Mouse (Mus musculus): ENCODE measurements around the gene Csf3r.

The Csf3r gene

DNA sequence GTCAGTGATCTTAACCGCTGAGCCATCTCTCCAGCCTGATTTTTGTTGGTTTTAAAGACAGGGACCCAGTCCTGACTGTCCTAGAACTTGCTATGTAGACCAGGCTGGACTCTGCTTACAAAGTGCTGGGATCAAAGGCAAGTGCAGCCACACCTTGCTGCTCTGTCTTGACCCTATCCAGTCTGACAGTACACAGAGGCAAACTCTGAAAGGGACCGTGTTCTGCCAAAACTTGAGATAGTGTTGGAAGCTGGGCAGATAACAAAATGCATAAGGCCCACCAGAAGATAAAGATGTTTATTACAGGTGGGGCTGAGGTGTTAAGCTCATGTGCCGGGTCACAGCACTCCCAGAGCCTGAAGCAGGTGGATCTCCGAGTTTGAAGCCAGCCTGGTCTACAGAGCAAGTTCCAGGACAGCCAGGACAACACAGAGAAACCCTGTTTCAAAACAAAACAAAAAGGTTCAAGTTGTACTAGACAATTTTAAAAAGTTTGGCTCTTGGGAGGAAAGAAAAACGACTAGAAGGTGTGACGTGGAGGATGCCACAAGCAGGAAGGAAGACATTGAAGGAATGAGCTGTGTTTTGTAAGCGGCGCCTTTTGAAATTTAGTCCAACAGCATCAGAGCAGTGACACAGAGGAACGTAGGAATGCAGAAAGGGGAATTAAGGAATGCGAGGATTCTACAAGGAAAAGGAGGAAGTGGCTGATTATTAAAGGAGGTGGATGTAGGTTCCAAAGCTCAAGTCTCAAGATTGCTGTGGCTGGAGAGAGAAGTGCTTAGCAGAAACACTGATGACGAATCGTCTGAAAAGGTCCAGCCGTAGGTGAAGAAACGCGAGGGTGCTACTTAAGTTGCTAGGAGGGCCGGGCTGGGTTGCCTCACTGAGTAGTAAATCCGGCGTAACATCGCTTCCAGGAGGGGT, 33.1 kb downstream of the Csf3r start:
- in situ Hi-C loops (cut with MboI, MseI), result no loop called here

DNA sequence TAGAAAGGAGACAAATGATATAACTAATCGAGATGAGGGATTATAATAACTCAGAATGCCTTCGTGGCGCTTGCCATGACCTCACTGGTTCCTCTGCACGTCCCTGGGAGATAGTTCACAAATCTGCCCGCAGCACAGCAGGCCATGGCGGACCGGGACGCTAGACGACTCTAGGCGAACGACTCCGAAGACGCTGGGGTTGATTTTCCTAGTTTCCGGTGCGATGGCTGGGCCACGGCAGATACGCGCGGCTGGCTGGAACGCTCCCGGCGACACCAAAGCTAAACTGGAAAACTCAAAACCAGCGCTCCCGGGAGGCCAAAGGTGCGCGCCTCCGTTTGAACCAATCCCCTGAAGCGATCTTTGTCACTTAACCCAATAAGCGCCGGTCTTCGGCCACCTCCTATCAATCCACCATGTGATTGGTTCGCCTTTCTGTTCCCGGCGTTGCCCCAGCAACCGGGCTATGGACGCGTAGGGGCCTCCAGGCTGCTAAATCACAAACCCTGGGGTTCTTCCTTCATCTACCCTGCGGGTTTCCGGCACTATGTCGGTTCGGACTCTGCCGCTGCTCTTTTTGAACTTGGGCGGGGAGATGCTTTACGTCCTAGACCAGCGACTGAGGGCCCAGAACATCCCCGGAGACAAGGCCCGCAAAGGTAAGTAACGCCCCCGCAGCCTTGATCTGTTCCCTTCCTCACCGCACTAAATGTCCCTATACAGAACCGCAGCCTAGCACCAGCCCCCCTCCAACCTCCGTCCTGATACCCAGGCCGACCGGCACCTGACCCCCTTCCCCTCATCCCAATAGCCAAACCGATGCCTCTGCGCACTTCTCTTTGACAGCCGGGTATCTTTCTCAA, 34.0 kb downstream of the Csf3r start, which contains the start of gene Oscp1:
Gene Oscp1 (plus strand): TSS at position 432 of the 863 bp plus-strand sequence.
- in situ Hi-C loops (cut with MboI, MseI), result no loop called here

GRCm38 (mm10) chr4:126058997-126059362, 34.6 kb downstream of the Csf3r start:
- in situ Hi-C loops (cut with MboI, MseI), result no loop called here

DNA sequence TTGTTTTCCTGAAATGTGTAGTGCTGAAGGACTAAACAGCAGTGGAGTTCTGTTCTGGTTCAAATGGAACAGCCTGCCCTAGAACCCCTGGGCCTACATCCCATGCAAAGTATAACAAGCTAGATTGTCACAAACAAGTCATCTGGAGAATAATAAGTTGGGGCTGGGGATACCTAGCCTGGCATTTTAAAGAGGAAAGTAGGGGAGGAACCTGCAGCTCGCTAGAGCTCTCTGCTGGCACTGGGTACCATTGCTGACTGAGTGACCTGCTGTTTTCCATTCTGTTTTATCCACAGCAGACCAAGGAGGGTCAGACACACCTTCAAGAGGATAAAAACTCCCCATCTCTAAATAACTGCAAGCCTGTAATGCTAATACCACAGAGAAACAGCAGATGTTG, 38.5 kb downstream of the Csf3r start:
- in situ Hi-C loops (cut with MboI, MseI), result no loop called here

DNA sequence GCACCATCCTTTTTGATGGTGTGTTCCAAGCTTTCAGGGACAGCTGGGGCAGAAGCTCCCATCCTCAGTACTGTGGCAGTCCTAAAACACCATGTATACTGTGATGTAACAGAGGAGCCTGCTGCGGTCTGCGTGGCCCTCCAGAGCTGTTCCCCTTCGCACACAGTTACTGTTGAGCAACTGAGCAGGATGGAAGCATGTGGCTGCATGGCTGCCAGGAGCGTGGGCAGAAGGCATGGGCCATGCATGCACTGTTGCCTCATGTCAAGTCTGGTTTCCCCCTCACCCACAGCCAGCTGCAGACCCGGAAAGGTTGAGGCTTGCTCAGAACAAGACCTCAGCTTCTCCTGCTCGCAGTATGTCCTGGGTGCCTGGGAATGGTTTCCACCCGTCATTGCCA, 40.9 kb downstream of the Csf3r start:
- in situ Hi-C loops (cut with MboI, MseI), result no loop called here

- in situ Hi-C loops (cut with MboI, MseI), result no loop called here
Observed at GRCm38 (mm10) chr4:126067401-126068077, 43.2 kb downstream of the Csf3r start.

DNA sequence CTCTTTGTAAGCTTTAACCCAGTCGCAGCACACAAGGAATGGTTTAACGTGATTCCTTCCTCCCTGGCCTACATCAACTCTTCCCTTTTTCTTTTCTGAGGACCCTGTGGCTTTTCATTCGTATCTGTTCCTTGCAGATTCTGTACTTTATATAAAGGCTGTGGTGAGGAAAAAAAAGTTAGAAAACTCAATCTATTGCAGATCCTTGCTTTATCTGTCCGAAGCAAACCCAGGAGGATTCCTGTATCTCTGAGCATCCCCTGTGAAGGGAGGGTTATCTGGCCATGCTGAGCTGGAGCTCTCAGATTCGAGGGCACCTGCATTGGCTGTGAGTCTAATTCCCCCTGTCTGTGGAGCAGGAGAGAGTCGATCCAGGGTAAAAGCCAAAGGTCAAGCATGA, 44.5 kb downstream of the Csf3r start:
- in situ Hi-C loops (cut with MboI, MseI), result no loop called here

DNA sequence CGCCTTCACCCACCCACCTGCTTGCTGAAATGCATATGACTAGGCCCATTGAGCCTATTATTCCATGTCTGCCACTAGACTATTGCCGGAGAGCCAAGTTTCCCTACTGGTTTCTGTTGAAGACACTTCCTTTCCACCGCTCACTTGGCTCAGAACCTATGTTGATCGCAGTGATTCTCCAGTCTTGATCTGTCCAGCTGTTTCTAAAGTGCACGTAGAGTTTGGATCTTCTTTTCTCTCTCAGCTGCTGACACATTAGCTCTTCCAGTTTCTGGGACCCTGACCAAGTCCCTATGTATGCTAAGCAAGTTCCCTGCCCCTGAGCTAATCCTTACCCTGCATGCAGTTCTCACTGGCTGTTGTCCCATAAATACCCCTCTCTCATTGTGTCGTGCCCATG, 53.5 kb downstream of the Csf3r start:
- in situ Hi-C loops (cut with MboI, MseI), result no loop called here

GRCm38 (mm10) chr4:126079266-126079665, 54.9 kb downstream of the Csf3r start:
- in situ Hi-C loops (cut with MboI, MseI), result no loop called here

- in situ Hi-C loops (cut with MboI, MseI), result no loop called here
Observed at GRCm38 (mm10) chr4:126081601-126082000, 57.3 kb downstream of the Csf3r start.

DNA sequence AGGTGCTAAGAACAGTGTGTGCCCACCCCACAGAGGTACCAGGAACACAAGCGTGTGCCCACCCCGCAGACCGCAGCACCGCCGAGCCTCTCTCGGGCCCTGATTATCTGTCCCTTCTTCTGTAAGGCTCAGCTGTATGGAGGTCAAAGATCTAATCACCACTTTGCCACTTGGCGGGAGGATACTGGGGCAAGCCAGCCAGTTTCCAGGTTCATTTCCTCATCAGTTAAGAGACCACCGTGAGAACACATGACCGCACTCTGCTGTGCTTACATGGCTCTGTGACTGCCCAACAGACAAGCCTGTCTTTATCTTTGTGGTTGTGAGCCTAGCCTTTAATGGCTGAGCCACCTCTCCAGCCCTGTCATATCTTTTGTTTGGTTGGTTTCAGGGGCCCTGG, 58.7 kb downstream of the Csf3r start:
- in situ Hi-C loops (cut with MboI, MseI), result no loop called here

DNA sequence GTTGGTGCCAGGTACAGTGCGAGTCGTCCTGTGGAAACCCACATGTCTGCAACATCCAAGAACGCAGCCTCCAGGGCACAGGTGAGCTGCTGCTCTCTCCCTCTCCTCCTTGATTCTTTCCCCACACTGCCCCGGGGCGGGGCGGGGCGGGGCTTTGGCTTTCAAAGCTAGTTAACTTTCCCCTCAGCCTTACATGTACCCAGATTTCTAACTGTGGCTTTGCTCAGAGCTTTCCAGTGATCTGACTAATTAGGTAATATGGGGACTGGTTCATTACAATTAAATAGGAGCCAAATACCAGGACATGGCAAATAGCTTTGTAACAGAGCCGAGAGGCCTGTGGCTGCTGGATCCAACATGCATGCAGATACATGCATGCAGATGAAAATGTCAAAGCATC, 60.0 kb downstream of the Csf3r start:
- in situ Hi-C loops (cut with MboI, MseI), result no loop called here

GRCm38 (mm10) chr4:126085996-126086576, 61.7 kb downstream of the Csf3r start:
- in situ Hi-C loops (cut with MboI, MseI), result loop anchor here (5.0 kb wide), 1 partner anchor 66 kb away; no protein-coding TSS in a partner anchor

DNA sequence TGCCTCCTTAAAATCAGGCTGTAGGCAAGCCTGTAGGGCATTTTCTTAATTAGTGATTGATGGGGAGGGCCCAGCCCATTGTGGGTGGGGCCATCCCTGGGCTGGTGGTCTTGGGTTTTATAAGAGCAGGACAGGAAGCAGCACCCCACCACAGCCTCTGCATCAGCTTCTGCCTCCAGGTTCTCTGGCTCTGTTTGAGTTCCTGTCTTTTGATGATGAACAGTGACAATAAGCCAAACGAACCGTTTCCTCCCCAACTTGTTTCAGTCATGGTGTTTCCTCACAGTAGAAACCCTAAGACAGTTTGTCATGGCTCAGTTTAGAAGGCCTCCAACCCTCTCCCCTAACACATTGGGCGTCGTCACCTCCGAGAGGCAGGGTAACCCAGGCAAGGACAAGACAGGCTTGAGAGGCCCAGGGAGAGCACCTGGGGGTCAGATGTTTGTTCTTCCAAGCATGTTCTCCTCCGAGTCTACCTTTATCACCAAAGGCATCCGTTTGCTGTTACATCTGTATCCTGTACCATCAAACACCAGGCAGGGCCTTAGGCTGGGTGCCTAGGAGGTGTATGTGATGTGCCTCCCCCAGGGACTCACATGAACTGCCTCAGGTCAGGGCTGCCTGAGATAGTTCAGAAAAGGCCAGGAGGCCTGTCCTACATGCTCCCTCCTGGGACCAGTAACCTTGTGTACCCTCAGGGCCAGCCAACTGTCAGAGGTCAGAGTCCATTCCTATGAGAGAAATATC, 65.9 kb downstream of the Csf3r start:
- in situ Hi-C loops (cut with MboI, MseI), result no loop called here

DNA sequence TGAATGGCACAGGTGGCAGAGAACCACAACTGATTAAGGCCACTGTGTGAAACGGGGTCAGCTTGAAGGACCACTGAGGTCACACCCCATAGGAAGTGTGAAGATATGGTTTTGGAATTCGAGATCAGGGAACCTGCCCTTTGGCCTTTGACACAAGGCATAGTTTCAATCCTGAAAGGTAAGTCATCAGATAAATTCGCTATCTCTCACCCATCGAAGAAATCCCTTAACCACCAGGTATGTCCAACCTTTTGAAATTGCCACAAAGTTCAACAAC, 66.4 kb downstream of the Csf3r start:
- in situ Hi-C loops (cut with MboI, MseI), result no loop called here

DNA sequence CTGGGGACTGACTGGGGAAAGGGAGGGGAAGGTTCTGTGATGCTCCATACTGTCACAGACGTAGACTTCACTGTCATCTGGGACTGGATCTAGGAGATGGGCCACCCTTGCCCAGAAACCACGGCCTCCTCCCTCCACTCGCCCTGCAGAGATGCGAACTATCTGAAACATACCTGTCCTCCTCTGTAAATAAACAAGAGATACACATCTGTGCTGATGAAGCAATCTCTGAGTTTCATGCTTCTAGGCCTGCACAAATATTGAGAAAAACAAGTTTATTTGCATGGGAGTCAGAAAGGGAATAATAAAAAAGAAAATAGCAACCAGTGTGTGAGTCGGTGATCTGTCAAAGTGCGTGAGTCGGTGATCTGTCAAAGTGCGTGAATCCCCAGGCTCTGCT, 67.5 kb downstream of the Csf3r start:
- in situ Hi-C loops (cut with MboI, MseI), result no loop called here
